In genomic region chr1:80372010-80372409, GRCm38 (mm10) we compare ENCODE assay signal across 24 mouse cellular contexts. TPM values are rescaled to one million over a fixed set of nuclear protein-coding genes. Genes with fewer than 3 reads are reported as not detected.
A peak's percentile ranks its signal among the peaks of the same experiment; 100 is the strongest.
DNase-seq lines count a peak whose midpoint lies in the region; ATAC-seq and TF ChIP-seq lines count a peak whose summit lies in the region.
"Had no signal": no experiment of that assay in that cellular context is flagged by ENCODE, and none has a peak within 500 bp of the region (broad histone marks: within the 10 kb centered on the region; RNA-seq: fewer than 3 reads in every experiment).

No protein-coding gene starts in this region.

- H3K36me3 ChIP-seq in CH12.LX (replicated peaks in 1 of 2; ENCODE audit: control insufficient read depth in 1 of 2, insufficient read depth in 1 of 2, low read length in 1 of 2) = no peaks in the 10 kb centered on the region
- no peaks in the 10 kb centered on the region for H3K36me3 ChIP-seq in splenic B cell, adult 2 months (ENCODE audit: control insufficient read depth, insufficient read depth, low read length, poor library complexity, severe bottlenecking)
- H3K36me3 ChIP-seq: embryonic facial prominence, embryonic 13.5 days; embryonic facial prominence, embryonic 15.5 days; forebrain, embryonic 10.5 days; forebrain, embryonic 12.5 days had no signal

- in situ Hi-C loops in CH12.LX (cut with MboI; ENCODE audit: low pct_ligation_motif_present, low pct_unique_long_range_greater_than_20kb, low sequenced_read_pairs) = no loop called here

- no peaks in the 10 kb centered on the region for H3K79me2 ChIP-seq in CH12.LX (replicated peaks; ENCODE audit: control insufficient read depth, extremely low read depth, insufficient read depth, poor library complexity, severe bottlenecking)

- H3K27me3 ChIP-seq in CH12.LX (replicated peaks) = no peaks in the 10 kb centered on the region
- no peaks in the 10 kb centered on the region for H3K27me3 ChIP-seq in splenic B cell, adult 2 months (ENCODE audit: control insufficient read depth, insufficient read depth, low read length, poor library complexity, severe bottlenecking)
- H3K27me3 ChIP-seq: embryonic facial prominence, embryonic 13.5 days; embryonic facial prominence, embryonic 15.5 days; forebrain, embryonic 12.5 days had no signal

- no peak overlapping the region for H3K27ac ChIP-seq in CH12.LX (ENCODE audit: insufficient read depth, low read depth)
- H3K27ac ChIP-seq: embryonic facial prominence, embryonic 13.5 days; embryonic facial prominence, embryonic 15.5 days; forebrain, embryonic 10.5 days; forebrain, embryonic 12.5 days had no signal

- dilution Hi-C loops in CH12.LX (cut with MboI; ENCODE audit: extremely low pct_ligation_motif_present, extremely low pct_unique_long_range_greater_than_20kb, low sequenced_read_pairs) = no loop called here

- ATAC-seq in granulocyte monocyte progenitor cell, adult 5-6 weeks (replicated peaks; ENCODE audit: poor library complexity, severe bottlenecking) = peak; percentile 72
- ATAC-seq: CD4-positive, CD25-positive, alpha-beta regulatory T cell, adult 4 months; forebrain, embryonic 14.5 days; forebrain, embryonic 16.5 days had no signal

- no peak overlapping the region for H3K9ac ChIP-seq in CH12.LX (ENCODE audit: insufficient read depth, low read depth)
- H3K9ac ChIP-seq: embryonic facial prominence, embryonic 13.5 days; embryonic facial prominence, embryonic 15.5 days; forebrain, embryonic 12.5 days had no signal

- no peak for TF ChIP-seq POLR2A in CH12.LX (IDR thresholded peaks at IDR 0.05; ENCODE audit: low read depth, low read length)

- no peaks in the 10 kb centered on the region for H3K9me3 ChIP-seq in CH12.LX (replicated peaks; ENCODE audit: low read length)
- H3K9me3 ChIP-seq: embryonic facial prominence, embryonic 15.5 days; forebrain, embryonic 10.5 days; forebrain, embryonic 12.5 days had no signal

- no peak for TF ChIP-seq RAD21 in CH12.LX (IDR thresholded peaks at IDR 0.05; ENCODE audit: low read depth, low read length)

- no peak for TF ChIP-seq EP300 in CH12.LX (IDR thresholded peaks at IDR 0.05; ENCODE audit: low read length)

- DNase-seq in A20 (ENCODE audit: low read depth, low spot score) (peak; percentile 40), CH12.LX (ENCODE audit: extremely low read depth) (no peak)
- DNase-seq in splenic B cell, adult 2 months (ENCODE audit: low read depth, low spot score) = peak; percentile 12
- no peak for DNase-seq in layer of hippocampus, postnatal 10 days (ENCODE audit: low spot score in 2 of 2)
- no peak for DNase-seq in right cerebral cortex, adult 2 months (ENCODE audit: low spot score in 2 of 2)
- no peak for DNase-seq in lung, postnatal 10 days
- DNase-seq: adrenal gland, adult 2 months; adrenal gland, postnatal 10 days; adrenal gland, postnatal 25 days; cerebellum, adult 11-12 months; cerebellum, adult 2 months; cerebellum, adult 9-10 months; cerebellum, postnatal 10 days; cerebellum, postnatal 25 days; embryo, embryonic 11 days had no signal

- H3K4me3 ChIP-seq in CH12.LX (replicated peaks in 1 of 3; ENCODE audit: low read depth in 2 of 3, low read length in 2 of 3, poor library complexity in 1 of 3) = no peak overlapping the region
- H3K4me3 ChIP-seq: embryonic facial prominence, embryonic 13.5 days; embryonic facial prominence, embryonic 15.5 days; erythroblast, embryonic 14.5 days; forebrain, embryonic 10.5 days; forebrain, embryonic 12.5 days had no signal

- H3K4me2 ChIP-seq in CH12.LX (ENCODE audit: insufficient read depth, low read depth, poor library complexity, severe bottlenecking) = no peak overlapping the region
- H3K4me2 ChIP-seq: embryonic facial prominence, embryonic 13.5 days; embryonic facial prominence, embryonic 15.5 days; forebrain, embryonic 12.5 days had no signal

- peaks cover 4 to 29% of the 10 kb centered on the region in 2 experiments; a peak in 3 of 4 replicates for H3K4me1 ChIP-seq in CH12.LX (ENCODE audit: control insufficient read depth in 1 of 2, insufficient read depth in 2 of 2)
- H3K4me1 ChIP-seq: embryonic facial prominence, embryonic 13.5 days; embryonic facial prominence, embryonic 15.5 days; forebrain, embryonic 10.5 days; forebrain, embryonic 12.5 days had no signal

- TF ChIP-seq CTCF in CH12.LX (conservative IDR thresholded peaks at IDR 0.05 in 1 of 2, IDR thresholded peaks at IDR 0.05 in 1 of 2; ENCODE audit: low read depth in 2 of 2, low read length in 2 of 2) = no peak

TF ChIP-seq in CH12.LX, 34 proteins besides CTCF, POLR2A, EP300 and RAD21:
- no peak for TF ChIP-seq PAX5 (IDR thresholded peaks at IDR 0.05; ENCODE audit: low read length)
- no peak for TF ChIP-seq E2F4 (IDR thresholded peaks at IDR 0.05; ENCODE audit: insufficient replicate concordance, low read depth, low read length)
- peak; percentile 49; the same call in 1 of the 2 replicates for TF ChIP-seq ZNF384 (IDR thresholded peaks at IDR 0.05; ENCODE audit: low read depth, low read length)
- no peak for TF ChIP-seq MAX (IDR thresholded peaks at IDR 0.05; ENCODE audit: low read length)

RNA-seq across cellular contexts. Expression of gene Cul3, which starts 31.7 kb away (rescaled TPM):
- total RNA-seq in CH12.LX (2012; rRNA removed) (65.5 and 82.2 TPM in 2 replicates), CH12.LX (2014; rRNA removed) (232 and 237 TPM in 2 replicates)
- polyA plus RNA-seq in CH12.LX (2012; ENCODE audit: insufficient read length, low read depth) = 148 and 176 TPM in 2 replicates
- total RNA-seq in granulocyte monocyte progenitor cell, adult 5-6 weeks (2014; fragmentation: Nextera tagmentation) = 74.6 and 110 TPM in 2 replicates
- 209 and 304 TPM in 2 replicates for total RNA-seq in granulocyte monocyte progenitor cell, adult 5-6 weeks (2017)
- 100 to 1,000 TPM; 119 to 135 TPM for total RNA-seq in layer of hippocampus, postnatal 10 days (2021)

Comparison
In these comparisons a context has a peak if more than half of its experiments do, and no peak if none do; other contexts are left out.
1. DNase-seq: peak in A20 (single experiment) and splenic B cell, adult 2 months (single experiment); none in CH12.LX (single experiment), layer of hippocampus, postnatal 10 days (0 of 2), right cerebral cortex, adult 2 months (0 of 2) and lung, postnatal 10 days (single experiment).